Mouse (Mus musculus): ENCODE data around the gene Celsr3. TPM values are rescaled to one million over a fixed set of nuclear protein-coding genes. Genes with fewer than 3 reads are reported as not detected.

Celsr3 gene
- total RNA-seq, 2 experiments from 2014 or later: 0.18 to 0.24 TPM

GRCm38 (mm10) chr9:108805768-108806167 lies 20.4 kb upstream of the Celsr3 start:
- intact Hi-C loops (cut with DNase I; ENCODE audit: low total_unique reads): loop anchor here (5.0 kb wide), 1 partner anchor 48 kb away; no protein-coding TSS in a partner anchor
- no peak for DNase-seq

DNA sequence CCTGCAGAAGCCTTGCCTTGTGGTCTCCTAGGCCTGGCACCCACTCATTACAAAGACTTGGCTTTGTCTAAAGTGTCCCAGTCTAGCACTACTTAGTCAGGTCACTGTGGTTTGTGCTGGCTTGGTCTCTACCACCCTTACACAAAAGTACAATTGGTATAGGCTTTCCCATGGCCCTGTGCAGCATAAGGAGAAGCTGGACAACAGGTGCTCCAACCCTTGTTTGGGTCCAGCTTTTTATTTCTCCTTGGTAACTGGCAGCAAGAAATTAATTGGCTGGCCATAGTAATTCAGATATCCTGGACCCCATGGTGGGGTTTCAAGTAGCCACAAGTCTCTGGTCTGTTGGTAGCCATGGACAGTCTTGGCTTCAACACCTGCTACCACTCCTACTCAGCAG lies 19.7 kb upstream of the Celsr3 start:
- intact Hi-C loops (cut with DNase I; ENCODE audit: low total_unique reads): loop anchor here (5.0 kb wide), 1 partner anchor 49 kb away; no protein-coding TSS in a partner anchor
- no peak for DNase-seq

GRCm38 (mm10) chr9:108806831-108807230 lies 19.3 kb upstream of the Celsr3 start:
- intact Hi-C loops (cut with DNase I; ENCODE audit: low total_unique reads): loop anchor here (5.0 kb wide), 1 partner anchor 50 kb away; no protein-coding TSS in a partner anchor
- peak; percentile 59 for DNase-seq

DNA sequence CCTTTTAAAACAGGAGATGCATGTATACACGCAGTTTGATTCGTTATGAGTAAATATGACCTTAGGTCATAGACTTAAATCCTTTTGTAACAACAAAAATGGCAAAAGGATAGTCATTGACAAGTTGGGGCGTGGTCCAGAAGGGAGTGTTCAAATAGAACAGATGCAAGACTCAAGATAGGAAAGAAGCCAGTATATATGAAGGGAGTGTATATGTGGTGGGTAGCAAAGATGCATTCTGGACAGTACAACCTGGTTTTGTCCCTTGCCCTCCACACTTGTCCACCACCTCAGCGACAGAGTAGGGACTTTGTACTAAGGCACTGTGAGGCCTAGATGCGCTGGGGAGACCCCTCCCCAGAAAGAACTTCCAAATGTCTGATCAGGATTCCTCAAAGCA lies 18.4 kb upstream of the Celsr3 start:
- intact Hi-C loops (cut with DNase I; ENCODE audit: low total_unique reads): loop anchor here (5.0 kb wide), 1 partner anchor 50 kb away; no protein-coding TSS in a partner anchor
- DNase-seq: no peak

DNA sequence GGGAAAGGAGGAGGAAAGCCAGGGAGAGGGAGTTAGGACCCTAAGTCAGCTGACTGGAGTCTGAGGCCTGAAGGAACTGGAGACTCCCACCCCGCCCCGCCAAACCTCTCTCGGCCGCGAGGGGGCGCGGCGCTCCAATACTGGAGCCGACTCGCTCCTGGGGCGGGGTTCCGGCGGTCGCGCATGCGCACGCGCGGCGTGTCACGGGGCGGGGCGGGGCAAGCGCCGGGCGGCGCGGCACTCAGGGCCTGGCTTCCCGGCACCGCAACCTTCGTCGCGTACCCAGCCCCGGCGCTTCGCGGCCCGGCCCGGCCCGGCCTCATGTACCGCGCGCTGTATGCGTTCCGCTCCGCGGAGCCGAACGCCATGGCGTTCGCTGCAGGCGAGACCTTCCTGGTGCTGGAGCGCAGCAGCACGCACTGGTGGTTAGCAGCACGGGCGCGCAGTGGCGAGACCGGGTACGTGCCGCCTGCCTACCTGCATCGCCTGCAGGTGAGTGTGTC lies 17.9 kb upstream of the Celsr3 start, which contains the start of gene Nckipsd:
Gene Nckipsd, plus strand, starts transcription at position 206 of the 503 bp plus-strand sequence.
- intact Hi-C loops (cut with DNase I; ENCODE audit: low total_unique reads): loop anchor here (5.0 kb wide), 1 partner anchor 51 kb away; no protein-coding TSS in a partner anchor
- DNase-seq: peak; percentile 96

DNA sequence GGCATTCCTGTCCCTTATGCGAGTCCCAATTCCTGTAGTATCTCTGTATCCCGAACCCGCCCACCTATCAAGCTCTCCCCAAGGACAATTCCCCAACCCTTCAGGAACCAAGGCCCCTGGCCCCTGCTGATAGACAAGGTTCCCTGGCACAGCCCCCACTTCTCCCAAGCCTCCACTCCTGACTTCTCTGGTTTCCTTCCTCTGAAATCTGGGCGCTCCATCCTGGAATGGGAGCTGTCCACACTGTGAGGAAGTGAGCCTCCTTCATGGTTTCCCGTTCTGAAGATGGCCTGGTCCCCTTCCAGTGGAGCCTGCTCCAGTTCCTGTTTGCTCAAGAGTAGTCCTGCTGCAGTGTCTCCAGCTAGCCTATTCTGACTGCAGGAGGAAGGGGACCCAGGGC lies 16.9 kb upstream of the Celsr3 start:
- intact Hi-C loops (cut with DNase I; ENCODE audit: low total_unique reads): loop anchor here (5.0 kb wide), 1 partner anchor 52 kb away; no protein-coding TSS in a partner anchor
- no peak for DNase-seq

GRCm38 (mm10) chr9:108809723-108810122 lies 16.4 kb upstream of the Celsr3 start:
- no peak for DNase-seq
- intact Hi-C loops (cut with DNase I; ENCODE audit: low total_unique reads): loop anchor here (5.0 kb wide), 2 partner anchors 42 to 52 kb away; no protein-coding TSS in a partner anchor

GRCm38 (mm10) chr9:108810516-108810915 lies 15.6 kb upstream of the Celsr3 start:
- intact Hi-C loops (cut with DNase I; ENCODE audit: low total_unique reads): loop anchor here (5.0 kb wide), 1 partner anchor 43 kb away; no protein-coding TSS in a partner anchor
- no peak for DNase-seq

- intact Hi-C loops (cut with DNase I; ENCODE audit: low total_unique reads): no loop called here
- no peak for DNase-seq
These were observed 10.6 kb upstream of the Celsr3 start for GRCm38 (mm10) chr9:108815557-108815956.

GRCm38 (mm10) chr9:108819495-108819894 lies 6.6 kb upstream of the Celsr3 start:
- intact Hi-C loops (cut with DNase I; ENCODE audit: low total_unique reads): no loop called here

GRCm38 (mm10) chr9:108820077-108820476 lies 6.0 kb upstream of the Celsr3 start:
- intact Hi-C loops (cut with DNase I; ENCODE audit: low total_unique reads): loop anchor here (5.0 kb wide), 1 partner anchor 63 kb away; no protein-coding TSS in a partner anchor
- DNase-seq: no peak

More at GRCm38 (mm10) chr9:108819495-108819894, 6.6 kb upstream of the Celsr3 start:
- DNase-seq: peak; percentile 46

GRCm38 (mm10) chr9:108824144-108824685 lies 1.9 kb upstream of the Celsr3 start:
- no peak for DNase-seq
- intact Hi-C loops (cut with DNase I; ENCODE audit: low total_unique reads): loop anchor here (5.0 kb wide), 1 partner anchor 67 kb away; no protein-coding TSS in a partner anchor

DNA sequence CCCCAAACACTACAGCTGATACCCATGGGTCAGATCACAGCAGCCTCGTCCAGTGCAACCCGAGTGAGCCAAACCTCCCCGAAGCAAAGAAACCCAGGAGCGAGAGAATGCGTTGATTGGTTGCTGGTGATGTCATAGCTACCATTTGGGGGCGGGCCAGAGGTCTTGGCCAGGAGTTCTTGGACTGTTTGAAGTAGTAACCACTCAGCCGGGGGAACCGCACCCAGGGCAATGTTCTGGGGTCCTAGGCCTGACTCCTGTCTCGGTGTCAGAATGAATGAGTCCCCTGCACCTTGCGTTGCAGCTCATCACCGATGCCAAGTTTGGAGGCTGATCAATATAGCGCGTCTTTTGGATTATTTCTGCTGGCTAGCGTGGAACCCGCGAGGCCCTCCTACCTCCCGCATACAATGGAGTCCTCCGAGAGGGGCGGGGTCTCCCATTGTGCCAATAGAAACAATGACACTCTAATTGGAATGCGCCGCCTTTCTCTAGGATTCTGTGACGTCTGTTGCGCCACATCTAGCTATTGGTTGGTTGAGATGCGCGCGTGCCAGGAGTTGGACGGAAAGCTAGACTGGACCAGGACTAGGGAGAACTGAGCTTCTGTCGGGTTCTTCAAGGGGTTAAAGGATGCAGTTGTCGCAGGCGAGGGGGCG lies 1.2 kb upstream of the Celsr3 start:
- intact Hi-C loops (cut with DNase I; ENCODE audit: low total_unique reads): loop anchor here (5.0 kb wide), 1 partner anchor 68 kb away; no protein-coding TSS in a partner anchor
- no peak for DNase-seq

DNA sequence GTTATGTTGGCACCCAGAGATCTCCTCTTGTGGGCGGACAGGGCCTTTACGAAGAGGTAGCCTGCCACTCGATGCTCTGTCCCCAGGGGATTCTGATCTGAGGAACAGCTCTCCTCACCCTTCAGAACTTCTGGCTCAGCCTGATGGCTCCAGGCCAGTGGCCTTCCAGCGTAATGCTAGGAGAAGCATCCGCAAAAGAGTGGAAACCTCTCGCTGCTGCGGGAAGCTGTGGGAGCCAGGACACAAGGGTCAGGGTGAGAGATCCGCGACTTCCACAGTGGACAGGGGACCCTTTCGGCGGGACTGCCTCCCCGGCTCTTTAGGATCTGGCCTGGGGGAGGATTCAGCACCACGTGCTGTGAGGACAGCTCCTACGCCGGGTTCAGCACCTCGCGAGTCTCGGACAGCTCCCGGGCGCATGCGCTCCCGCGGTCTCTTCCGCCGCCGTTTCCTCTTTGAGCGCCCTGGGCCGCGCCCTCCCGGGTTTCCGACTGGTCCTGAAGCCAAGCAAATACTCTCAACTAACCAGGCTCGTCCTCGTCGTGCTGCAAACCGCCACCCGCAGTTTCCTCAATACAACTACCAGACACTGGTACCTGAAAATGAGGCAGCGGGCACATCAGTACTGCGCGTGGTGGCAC lies 700 bp downstream of the Celsr3 start:
- DNase-seq: peak; percentile 79
- intact Hi-C loops (cut with DNase I; ENCODE audit: low total_unique reads): no loop called here

DNA sequence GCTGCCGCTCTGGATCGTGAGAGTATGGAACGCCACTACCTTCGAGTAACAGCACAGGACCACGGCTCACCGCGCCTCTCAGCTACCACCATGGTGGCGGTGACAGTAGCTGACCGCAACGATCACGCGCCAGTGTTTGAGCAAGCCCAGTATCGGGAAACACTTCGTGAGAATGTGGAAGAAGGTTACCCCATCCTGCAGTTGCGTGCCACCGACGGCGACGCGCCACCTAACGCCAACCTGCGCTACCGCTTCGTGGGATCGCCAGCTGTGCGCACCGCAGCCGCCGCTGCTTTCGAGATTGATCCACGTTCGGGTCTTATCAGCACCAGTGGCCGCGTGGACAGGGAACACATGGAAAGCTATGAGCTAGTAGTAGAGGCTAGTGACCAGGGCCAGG lies 1.3 kb downstream of the Celsr3 start:
- intact Hi-C loops (cut with DNase I; ENCODE audit: low total_unique reads): no loop called here

DNA sequence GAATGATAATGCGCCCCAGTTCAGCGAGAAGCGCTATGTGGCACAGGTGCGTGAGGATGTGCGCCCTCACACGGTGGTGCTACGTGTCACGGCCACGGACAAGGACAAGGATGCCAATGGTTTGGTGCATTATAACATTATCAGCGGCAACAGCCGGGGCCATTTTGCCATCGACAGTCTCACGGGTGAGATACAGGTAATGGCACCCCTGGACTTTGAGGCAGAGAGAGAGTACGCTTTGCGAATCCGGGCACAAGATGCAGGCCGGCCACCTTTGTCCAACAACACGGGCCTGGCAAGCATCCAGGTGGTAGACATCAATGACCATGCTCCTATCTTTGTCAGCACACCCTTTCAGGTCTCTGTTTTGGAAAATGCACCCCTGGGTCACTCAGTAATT lies 1.8 kb downstream of the Celsr3 start:
- no peak for DNase-seq
- intact Hi-C loops (cut with DNase I; ENCODE audit: low total_unique reads): no loop called here

More for the DNA sequence above, 1.3 kb downstream of the Celsr3 start:
- DNase-seq: no peak

GRCm38 (mm10) chr9:108831637-108832036 lies 5.5 kb downstream of the Celsr3 start:
- intact Hi-C loops (cut with DNase I; ENCODE audit: low total_unique reads): no loop called here
- DNase-seq: no peak

DNA sequence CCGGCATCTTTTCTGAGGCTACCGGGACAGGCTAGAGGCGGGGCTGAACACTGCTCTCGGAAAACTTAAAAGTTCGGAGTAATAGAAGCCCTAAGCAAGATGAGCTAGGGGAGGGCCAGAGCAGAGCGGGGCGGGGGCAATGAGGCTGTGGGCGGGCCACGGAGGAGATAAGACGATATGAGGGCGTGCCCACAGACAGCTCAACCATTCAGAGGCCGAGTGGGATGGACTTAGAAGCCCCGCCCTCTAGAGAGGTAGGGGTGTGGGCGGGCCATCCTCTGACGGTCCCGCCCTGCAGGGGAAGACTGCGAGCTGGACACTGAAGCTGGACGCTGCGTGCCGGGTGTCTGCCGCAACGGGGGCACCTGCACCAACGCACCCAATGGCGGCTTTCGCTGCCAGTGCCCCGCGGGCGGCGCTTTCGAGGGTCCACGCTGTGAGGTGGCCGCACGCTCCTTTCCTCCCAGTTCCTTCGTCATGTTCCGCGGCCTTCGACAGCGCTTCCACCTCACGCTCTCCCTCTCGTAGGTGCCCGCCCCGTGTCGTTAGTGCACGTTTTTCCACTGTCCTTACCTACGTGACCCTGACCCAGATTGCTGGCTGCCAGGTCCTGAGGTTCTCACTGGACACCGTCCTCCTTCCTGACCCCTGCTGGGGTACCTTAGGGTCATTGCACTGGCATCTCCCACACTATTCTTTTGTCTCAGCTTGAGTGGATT lies 6.4 kb downstream of the Celsr3 start:
- intact Hi-C loops (cut with DNase I; ENCODE audit: low total_unique reads): no loop called here
- DNase-seq: peak; percentile 85

DNA sequence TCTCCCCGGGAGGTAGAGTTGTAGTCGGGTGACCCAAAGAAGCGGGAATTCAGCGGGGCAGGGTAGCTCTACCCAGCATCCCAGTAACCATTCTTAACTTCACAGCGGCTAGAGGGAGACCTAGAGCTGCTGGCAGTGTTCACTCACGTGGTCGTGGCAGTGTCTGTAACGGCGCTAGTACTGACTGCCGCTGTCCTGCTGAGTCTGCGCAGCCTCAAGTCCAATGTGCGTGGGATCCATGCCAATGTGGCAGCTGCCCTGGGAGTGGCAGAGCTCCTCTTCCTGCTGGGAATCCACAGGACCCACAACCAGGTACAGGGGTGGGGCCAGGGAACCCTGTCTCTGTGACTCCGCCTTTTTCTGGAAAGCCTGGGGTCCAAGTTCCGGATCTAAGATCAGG lies 16.9 kb downstream of the Celsr3 start:
- intact Hi-C loops (cut with DNase I; ENCODE audit: low total_unique reads): no loop called here
- peak; percentile 70 for DNase-seq

Data from gastrocnemius, postnatal 14 days (tissue).